Mouse (Mus musculus): ENCODE data around the gene Ifna16. TPM values are rescaled to one million over a fixed set of nuclear protein-coding genes. Genes with fewer than 3 reads are reported as not detected.

The Ifna16 gene
- total RNA-seq, 2 experiments from 2014 or later = not detected

DNA sequence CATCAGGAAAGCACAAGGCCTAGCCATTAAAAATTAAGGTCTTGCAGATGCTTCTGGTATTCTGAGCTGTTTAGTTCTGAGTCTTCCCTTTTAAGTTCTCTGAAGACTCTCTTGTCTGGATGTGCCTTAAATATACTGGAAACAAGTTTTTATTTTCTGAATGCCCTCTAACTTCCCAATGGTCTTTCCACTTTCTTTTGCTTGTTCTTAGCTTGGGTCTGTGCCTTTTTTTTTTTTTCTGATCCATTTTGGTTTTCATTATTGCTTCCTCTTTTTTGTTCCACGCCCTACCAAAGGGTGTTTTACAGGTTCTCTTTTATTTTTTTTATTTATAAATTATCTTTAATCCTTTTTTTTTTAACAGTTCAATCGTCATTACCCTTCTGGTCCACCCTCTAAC lies 32.4 kb downstream of the Ifna16 start, which contains the start of gene Ifna13:
TSS of gene Ifna13 (minus strand) at position 101 of the 400 bp plus-strand sequence.
- no peak for DNase-seq
- intact Hi-C loops (cut with DNase I) = no loop called here

- DNase-seq = no peak
- intact Hi-C loops (cut with DNase I) = no loop called here
These were observed 34.2 kb downstream of the Ifna16 start for GRCm38 (mm10) chr4:88642526-88642925.

- intact Hi-C loops (cut with DNase I) = no loop called here
- peak; percentile 93 for DNase-seq
These were observed 35.5 kb downstream of the Ifna16 start for GRCm38 (mm10) chr4:88641077-88641831.

GRCm38 (mm10) chr4:88640704-88641076 lies 36.0 kb downstream of the Ifna16 start:
- intact Hi-C loops (cut with DNase I) = no loop called here
- no peak for DNase-seq

GRCm38 (mm10) chr4:88634311-88634710 lies 42.4 kb downstream of the Ifna16 start, which contains the start of gene C87499:
C87499 (minus strand) TSS chr4:88634411.
- intact Hi-C loops (cut with DNase I) = no loop called here

More at GRCm38 (mm10) chr4:88634311-88634710, 42.4 kb downstream of the Ifna16 start, which contains the start of gene C87499:
- no peak for DNase-seq

Other genes starting within 250 kb of the Ifna16 start
- 1 to 10 TPM; 3.5 to 3.6 TPM for gene Hacd4, start 238.0 kb downstream of the Ifna16 start, total RNA-seq (2021)
- not detected for gene Ifnb1, start 154.2 kb downstream of the Ifna16 start, total RNA-seq (2021)
- not detected for gene Ifna15, start 118.7 kb downstream of the Ifna16 start, total RNA-seq (2021)
- not detected for gene Ifna14, start 105.1 kb downstream of the Ifna16 start, total RNA-seq (2021)
- not detected for gene Ifna9, start 84.5 kb downstream of the Ifna16 start, total RNA-seq (2021)
- gene Ifna12, start 73.5 kb downstream of the Ifna16 start, total RNA-seq (2021) = not detected
- not detected for gene C87499, start 42.5 kb downstream of the Ifna16 start, total RNA-seq (2021)
- not detected for gene Ifna13, start 32.5 kb downstream of the Ifna16 start, total RNA-seq (2021)
- not detected for gene Ifna2, start 7.0 kb upstream of the Ifna16 start, total RNA-seq (2021)
- gene Ifnab, start 14.4 kb upstream of the Ifna16 start, total RNA-seq (2021) = not detected
- 1 to 10 TPM; 1.5 to 1.7 TPM for gene Gm26566, start 44.9 kb upstream of the Ifna16 start, total RNA-seq (2021)
- 100 to 1,000 TPM; 105 to 106 TPM for gene Klhl9, start 45.5 kb upstream of the Ifna16 start, total RNA-seq (2021)
- not detected for gene Gm13271, start 77.9 kb upstream of the Ifna16 start, total RNA-seq (2021)
- gene Gm13283, start 83.2 kb upstream of the Ifna16 start, total RNA-seq (2021) = not detected
- not detected for gene Gm13290, start 96.9 kb upstream of the Ifna16 start, total RNA-seq (2021)
- gene Gm13289, start 100.0 kb upstream of the Ifna16 start, total RNA-seq (2021) = not detected
- gene Gm13272, start 102.9 kb upstream of the Ifna16 start, total RNA-seq (2021) = not detected
- gene Ifnz, start 105.2 kb upstream of the Ifna16 start, total RNA-seq (2021) = not detected
- not detected for gene Gm13276, start 108.8 kb upstream of the Ifna16 start, total RNA-seq (2021)
- gene Gm13277, start 111.7 kb upstream of the Ifna16 start, total RNA-seq (2021) = not detected
- gene Gm13278, start 114.6 kb upstream of the Ifna16 start, total RNA-seq (2021) = not detected
- gene Gm13275, start 117.6 kb upstream of the Ifna16 start, total RNA-seq (2021) = not detected
- not detected for gene Gm13279, start 120.5 kb upstream of the Ifna16 start, total RNA-seq (2021)
- under 1 TPM in 1 of 2 experiments, not detected in 1; 0.24 TPM for gene Gm13285, start 122.7 kb upstream of the Ifna16 start, total RNA-seq (2021)
- gene Gm13287, start 126.3 kb upstream of the Ifna16 start, total RNA-seq (2021) = not detected
- gene Gm13288, start 128.6 kb upstream of the Ifna16 start, total RNA-seq (2021) = not detected
- not detected for gene Ifna7, start 139.3 kb upstream of the Ifna16 start, total RNA-seq (2021)
- gene Ifna11, start 143.0 kb upstream of the Ifna16 start, total RNA-seq (2021) = not detected
- gene Ifna6, start 150.5 kb upstream of the Ifna16 start, total RNA-seq (2021) = not detected
- not detected for gene Ifna5, start 158.6 kb upstream of the Ifna16 start, total RNA-seq (2021)
- not detected for gene Ifna4, start 164.9 kb upstream of the Ifna16 start, total RNA-seq (2021)
- not detected for gene Ifna1, start 173.2 kb upstream of the Ifna16 start, total RNA-seq (2021)
- not detected for gene Ifne, start 203.3 kb upstream of the Ifna16 start, total RNA-seq (2021)

Data from left cerebral cortex, postnatal 4 days (tissue).